Mouse (Mus musculus) erythroblast, embryonic 14.5 days (primary cell): Measurements from ENCODE around the gene Gpr171. TPM values are rescaled to one million over a fixed set of nuclear protein-coding genes. Genes with fewer than 3 reads are reported as not detected.
A peak's percentile ranks its signal among the peaks of the same experiment; 100 is the strongest.

ENCODE experiments used
- H3K27me3 ChIP-seq: 2 replicates; pipeline ENCODE4 v1.6.1; 2012; ENCODE audit warnings: inconsistent platforms; ENCODE audit not compliant: control insufficient read depth
- H3K36me3 ChIP-seq: 2 replicates; pipeline ENCODE4 v1.6.1; 2012; ENCODE audit warnings: mild to moderate bottlenecking, inconsistent platforms; ENCODE audit not compliant: control insufficient read depth
- H3K4me1 ChIP-seq: 2 replicates; pipeline ENCODE4 v1.6.1; 2012; ENCODE audit warnings: inconsistent platforms; ENCODE audit not compliant: control insufficient read depth
- H3K4me3 ChIP-seq: replicated peaks from 2 replicates; pipeline ENCODE3; 2012; ENCODE audit warnings: moderate library complexity, mild to moderate bottlenecking, inconsistent platforms
- H3K9me3 ChIP-seq: 2 replicates; pipeline ENCODE4 v1.6.1; 2012; ENCODE audit warnings: low read length, inconsistent platforms, mixed read lengths; ENCODE audit not compliant: control insufficient read depth
- GATA1 ChIP-seq: IDR thresholded peaks from 2 replicates; pipeline ENCODE4 v1.6.1; 2012; ENCODE audit warnings: low read length, inconsistent platforms, mixed read lengths
- TAL1 ChIP-seq: IDR thresholded peaks from 3 replicates; pipeline ENCODE4 v1.6.1; 2012; ENCODE audit warnings: low read length, inconsistent platforms, mixed read lengths
- polyA plus RNA-seq: library from polyadenylated mRNA; stranded (reverse); fragments of >175 nt; gene quantifications from 2 replicates; pipeline ENCODE4 v1.2.3, GENCODE M21; 2012

The Gpr171 gene
- polyA plus RNA-seq, 1 experiment = not detected

DNA sequence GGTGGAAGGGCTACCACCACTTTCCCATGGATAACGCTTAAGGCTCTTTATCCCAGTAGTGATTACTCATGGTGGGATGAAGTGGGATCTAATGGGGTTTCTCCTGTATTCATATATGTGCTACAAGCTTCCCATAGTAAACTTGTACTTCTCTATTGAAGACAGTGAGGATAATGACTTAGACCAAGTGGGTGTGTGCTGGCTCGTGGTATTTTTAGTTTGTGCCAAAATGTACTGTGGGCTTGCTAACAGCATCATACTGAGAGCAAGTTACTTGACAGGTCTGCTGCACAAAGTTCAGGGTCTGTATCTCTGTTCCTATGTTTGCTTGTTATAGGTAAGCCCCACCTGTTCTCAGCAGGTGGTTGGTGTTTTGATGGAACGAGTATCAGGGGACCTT, 35.7 kb downstream of the Gpr171 start:
- Histone ChIP-seq H3K9me3 (no peaks in the 10 kb centered on the region), H3K36me3 (no peaks in the 10 kb centered on the region), H3K4me3 (no peak overlapping the region), H3K4me1 (peaks cover 13% of the 10 kb centered on the region), H3K27me3 (no peaks in the 10 kb centered on the region)
- TF ChIP-seq GATA1 = no peak
- TF ChIP-seq TAL1 = no peak

GRCm38 (mm10) chr3:59063431-59063830, 38.2 kb downstream of the Gpr171 start:
- Histone ChIP-seq H3K4me1 (peaks cover 33% of the 10 kb centered on the region), H3K36me3 (no peaks in the 10 kb centered on the region), H3K4me3 (no peak overlapping the region), H3K9me3 (no peaks in the 10 kb centered on the region), H3K27me3 (no peaks in the 10 kb centered on the region)
- TF ChIP-seq GATA1 (no peak), TAL1 (no peak)

DNA sequence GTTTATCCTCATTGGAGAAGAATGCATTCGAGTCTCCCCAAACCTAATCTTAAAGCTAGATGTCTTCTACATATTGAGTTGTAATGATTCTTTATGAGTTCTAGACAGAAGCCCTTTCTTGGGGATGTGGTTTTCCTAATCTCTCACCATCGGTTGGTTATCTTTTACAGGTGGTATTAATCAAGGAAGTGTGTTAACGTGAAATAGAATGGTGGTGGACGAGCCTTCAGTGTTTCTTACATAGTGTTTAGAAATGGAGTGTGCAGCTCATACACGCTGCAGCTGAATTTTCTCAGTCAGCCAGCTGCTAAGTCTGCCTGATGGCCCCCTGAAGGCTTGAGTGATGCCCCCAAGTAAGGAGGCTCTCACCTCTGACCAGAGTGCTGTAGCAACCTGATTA, 39.5 kb downstream of the Gpr171 start:
- Histone ChIP-seq H3K36me3 (no peaks in the 10 kb centered on the region), H3K9me3 (no peaks in the 10 kb centered on the region), H3K27me3 (no peaks in the 10 kb centered on the region), H3K4me3 (no peak overlapping the region), H3K4me1 (peaks cover 42% of the 10 kb centered on the region)
- no peak for TF ChIP-seq GATA1

- Histone ChIP-seq H3K4me1 (peaks cover 49% of the 10 kb centered on the region), H3K27me3 (no peaks in the 10 kb centered on the region), H3K36me3 (no peaks in the 10 kb centered on the region), H3K9me3 (no peaks in the 10 kb centered on the region), H3K4me3 (no peak overlapping the region)
- no peak for TF ChIP-seq TAL1
Measured at GRCm38 (mm10) chr3:59060131-59060530, 41.5 kb downstream of the Gpr171 start.

GRCm38 (mm10) chr3:59059022-59059541, 42.5 kb downstream of the Gpr171 start:
- Histone ChIP-seq H3K4me1 (peaks cover 54% of the 10 kb centered on the region), H3K4me3 (peak overlapping the region; percentile 50), H3K36me3 (no peaks in the 10 kb centered on the region)

DNA sequence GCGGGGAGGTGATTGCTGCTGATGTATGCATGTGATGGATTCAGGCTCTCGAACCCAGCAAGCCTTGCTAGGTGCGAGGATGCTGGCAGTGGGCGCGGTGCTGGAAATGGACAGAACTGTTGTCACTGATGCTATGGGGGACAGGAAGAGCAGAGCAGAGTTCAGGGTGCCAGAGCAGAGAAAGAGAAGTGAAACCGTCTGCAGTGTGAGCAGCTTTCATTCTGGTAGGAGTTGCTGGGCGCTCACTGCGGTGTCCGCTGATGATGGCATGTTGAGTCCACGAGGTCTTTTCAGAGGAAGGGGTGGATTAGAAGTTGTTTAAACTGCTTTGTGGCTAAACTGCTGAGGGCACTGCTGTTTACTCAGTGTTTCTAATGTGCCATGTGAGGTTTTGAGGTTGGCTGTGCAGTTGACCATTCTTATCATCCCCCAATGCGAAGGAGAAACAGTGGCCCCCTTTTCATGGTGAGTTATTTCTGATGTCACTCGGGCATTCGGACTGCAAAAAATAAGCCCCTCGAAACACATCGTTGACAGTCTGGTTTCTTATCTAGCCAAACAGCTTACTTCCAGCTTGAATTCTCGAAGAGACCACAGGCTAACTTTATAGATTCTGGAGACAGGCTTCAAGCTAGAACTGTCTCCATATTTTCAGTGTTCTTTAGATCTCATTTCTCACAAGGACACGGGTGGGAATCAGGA, 46.6 kb downstream of the Gpr171 start:
- no peak for TF ChIP-seq GATA1
- TF ChIP-seq TAL1 = no peak
- Histone ChIP-seq H3K4me3 (peak overlapping the region; percentile 29), H3K36me3 (no peaks in the 10 kb centered on the region), H3K27me3 (no peaks in the 10 kb centered on the region), H3K9me3 (no peaks in the 10 kb centered on the region), H3K4me1 (peaks cover 38% of the 10 kb centered on the region)

More at GRCm38 (mm10) chr3:59059022-59059541, 42.5 kb downstream of the Gpr171 start:
- H3K27me3 ChIP-seq = no peaks in the 10 kb centered on the region
- TF ChIP-seq TAL1 (peak; percentile 18; the same call in 1 of the 3 replicates), GATA1 (peak; percentile 40; the same call in 1 of the 2 replicates)
- no peaks in the 10 kb centered on the region for H3K9me3 ChIP-seq

Other genes with a start within 250 kb of the Gpr171 start
- gene Clrn1, start 216.5 kb downstream of the Gpr171 start, polyA plus RNA-seq = not detected in 2 replicates
- gene Med12l, start 96.0 kb downstream of the Gpr171 start, polyA plus RNA-seq = 0.02 TPM in 1 of 2 replicates, not detected in the other
- not detected in 2 replicates for gene P2ry14, start 51.8 kb upstream of the Gpr171 start, polyA plus RNA-seq
- gene Gpr87, start 93.3 kb upstream of the Gpr171 start, polyA plus RNA-seq = not detected in 2 replicates
- 0.01 TPM in 1 of 2 replicates, not detected in the other for gene P2ry13, start 109.1 kb upstream of the Gpr171 start, polyA plus RNA-seq
- gene P2ry12, start 161.1 kb upstream of the Gpr171 start, polyA plus RNA-seq = not detected in 2 replicates
- 0.01 TPM in 1 of 2 replicates, not detected in the other for gene Igsf10, start 242.6 kb upstream of the Gpr171 start, polyA plus RNA-seq